Mouse (Mus musculus) limb, embryonic 13.5 days (tissue): ENCODE data around the gene Rgs9. TPM values are rescaled to one million over a fixed set of nuclear protein-coding genes. Genes with fewer than 3 reads are reported as not detected.

ENCODE experiments used
- ATAC-seq: fragments of 200-750 bp; cut with Nextera tagmentation; 2 replicates; pipeline ENCODE4 v1.8.0; 2017; ENCODE audit warnings: low read depth, moderate number of reproducible peaks, moderate TSS enrichment; ENCODE audit not compliant: low FRiP score
- H3K27ac ChIP-seq: fragments of 300-500 bp; sonication (generic); 2 replicates; pipeline ENCODE4 v1.5.1; 2015; ENCODE audit warnings: inconsistent platforms, mild to moderate bottlenecking, moderate library complexity
- H3K27me3 ChIP-seq: fragments of 300-500 bp; sonication (generic); 2 replicates; pipeline ENCODE4 v1.6.1; 2015; ENCODE audit warnings: mild to moderate bottlenecking, inconsistent platforms
- H3K36me3 ChIP-seq: fragments of 300-500 bp; sonication (generic); 2 replicates; pipeline ENCODE4 v1.6.1; 2015; ENCODE audit warnings: inconsistent platforms, mild to moderate bottlenecking, moderate library complexity
- H3K4me1 ChIP-seq: fragments of 300-500 bp; sonication (generic); 2 replicates; pipeline ENCODE4 v1.6.1; 2015; ENCODE audit warnings: inconsistent platforms
- H3K4me2 ChIP-seq: fragments of 300-500 bp; sonication (generic); replicated peaks from 2 replicates; pipeline ENCODE4 v1.6.1; 2015; ENCODE audit warnings: inconsistent platforms, mild to moderate bottlenecking, moderate library complexity
- H3K4me3 ChIP-seq: fragments of 300-500 bp; sonication (generic); 2 replicates; pipeline ENCODE4 v1.5.1; 2015; ENCODE audit warnings: moderate library complexity, mild to moderate bottlenecking, inconsistent platforms
- H3K9ac ChIP-seq: fragments of 300-500 bp; sonication (generic); 2 replicates; pipeline ENCODE4 v1.6.1; 2015; ENCODE audit warnings: mild to moderate bottlenecking, inconsistent platforms
- H3K9me3 ChIP-seq: fragments of 300-500 bp; sonication (generic); 2 replicates; pipeline ENCODE4 v1.6.1; 2016; ENCODE audit warnings: inconsistent platforms
- WGBS: fragments of 180-500 bp; shearing (Covaris S2); methylation state at CpG from one replicate; pipeline ENCODE4 v1.1.7; 2015; 5-methylcytosine and 5-hydroxymethylcytosine counted together
- polyA plus RNA-seq: library from polyadenylated mRNA; unstranded; fragments of >200 nt; fragmentation: Nextera tagmentation; extraction: Ambion mirVana; gene quantifications from 2 replicates; pipeline ENCODE4 v1.2.1, GENCODE M21; 2015

The Rgs9 gene
- polyA plus RNA-seq, 1 experiment from 2014 or later = 4.9 TPM

- H3K4me3 ChIP-seq = peak overlapping the region; percentile 36; the same call in 1 of the 2 replicates
- 0 out of 2 replicates have a peak, but pooled peaks have one; percentile 44 for ATAC-seq
- H3K9me3 ChIP-seq = no peaks in the 10 kb centered on the region
- WGBS = 35% methylated on average over 17 of the region's 17 CpGs
- H3K27ac ChIP-seq = no peak overlapping the region
- peaks cover 33% of the 10 kb centered on the region for H3K4me1 ChIP-seq
- H3K27me3 ChIP-seq = no peaks in the 10 kb centered on the region
- H3K36me3 ChIP-seq = no peaks in the 10 kb centered on the region
- peak overlapping the region; percentile 64 for H3K4me2 ChIP-seq
- no peak overlapping the region for H3K9ac ChIP-seq
These were observed 32.9 kb upstream of the Rgs9 start for GRCm38 (mm10) chr11:109330706-109331393.

DNA sequence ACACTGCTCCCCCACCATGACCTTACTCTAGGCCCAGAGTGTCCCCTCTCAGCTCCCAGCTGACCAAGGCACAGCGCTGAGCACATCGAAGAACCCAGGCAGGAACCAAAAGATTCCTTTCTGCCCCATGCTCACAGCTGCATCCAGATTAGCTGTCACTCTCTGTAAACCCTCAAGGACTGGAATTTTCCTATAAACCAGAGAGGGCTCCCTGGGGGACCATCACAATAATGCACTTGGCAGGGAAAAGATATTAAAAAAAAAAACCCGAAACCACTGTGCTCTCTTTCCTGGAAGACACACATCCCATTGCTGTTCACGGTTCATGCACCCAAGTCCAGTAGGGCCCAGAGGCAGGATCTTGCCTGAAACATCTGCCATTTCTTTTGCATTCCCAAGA, 31.4 kb upstream of the Rgs9 start:
- peaks cover 33% of the 10 kb centered on the region for H3K4me1 ChIP-seq
- no peak overlapping the region for H3K4me2 ChIP-seq
- no peaks in the 10 kb centered on the region for H3K27me3 ChIP-seq
- H3K36me3 ChIP-seq = no peaks in the 10 kb centered on the region
- no peak overlapping the region for H3K4me3 ChIP-seq
- no peak overlapping the region for H3K9ac ChIP-seq
- no peak overlapping the region for H3K27ac ChIP-seq
- WGBS = 32% methylated on average over 4 of the region's 4 CpGs
- ATAC-seq = no peak
- H3K9me3 ChIP-seq = no peaks in the 10 kb centered on the region

GRCm38 (mm10) chr11:109327952-109328351, 30.0 kb upstream of the Rgs9 start:
- Histone ChIP-seq H3K27me3 (no peaks in the 10 kb centered on the region), H3K27ac (no peak overlapping the region), H3K4me2 (no peak overlapping the region), H3K36me3 (no peaks in the 10 kb centered on the region), H3K9me3 (no peaks in the 10 kb centered on the region), H3K4me1 (peaks cover 33% of the 10 kb centered on the region), H3K9ac (no peak overlapping the region), H3K4me3 (no peak overlapping the region)
- no peak for ATAC-seq
- WGBS = 89% methylated on average over 10 of the region's 10 CpGs

GRCm38 (mm10) chr11:109327381-109327780, 29.5 kb upstream of the Rgs9 start:
- 24% methylated on average over 3 of the region's 3 CpGs for WGBS

GRCm38 (mm10) chr11:109326270-109326669, 28.3 kb upstream of the Rgs9 start:
- Histone ChIP-seq H3K4me1 (peaks cover 24% of the 10 kb centered on the region), H3K4me3 (no peak overlapping the region), H3K36me3 (no peaks in the 10 kb centered on the region), H3K27ac (no peak overlapping the region), H3K9ac (no peak overlapping the region), H3K4me2 (no peak overlapping the region), H3K27me3 (no peaks in the 10 kb centered on the region), H3K9me3 (no peaks in the 10 kb centered on the region)
- 58% methylated on average over 13 of the region's 13 CpGs for WGBS
- no peak for ATAC-seq

More at GRCm38 (mm10) chr11:109327381-109327780, 29.5 kb upstream of the Rgs9 start:
- no peak for ATAC-seq
- Histone ChIP-seq H3K27me3 (no peaks in the 10 kb centered on the region), H3K4me2 (no peak overlapping the region), H3K36me3 (no peaks in the 10 kb centered on the region), H3K27ac (no peak overlapping the region), H3K4me3 (no peak overlapping the region), H3K4me1 (peaks cover 30% of the 10 kb centered on the region), H3K9ac (no peak overlapping the region), H3K9me3 (no peaks in the 10 kb centered on the region)

DNA sequence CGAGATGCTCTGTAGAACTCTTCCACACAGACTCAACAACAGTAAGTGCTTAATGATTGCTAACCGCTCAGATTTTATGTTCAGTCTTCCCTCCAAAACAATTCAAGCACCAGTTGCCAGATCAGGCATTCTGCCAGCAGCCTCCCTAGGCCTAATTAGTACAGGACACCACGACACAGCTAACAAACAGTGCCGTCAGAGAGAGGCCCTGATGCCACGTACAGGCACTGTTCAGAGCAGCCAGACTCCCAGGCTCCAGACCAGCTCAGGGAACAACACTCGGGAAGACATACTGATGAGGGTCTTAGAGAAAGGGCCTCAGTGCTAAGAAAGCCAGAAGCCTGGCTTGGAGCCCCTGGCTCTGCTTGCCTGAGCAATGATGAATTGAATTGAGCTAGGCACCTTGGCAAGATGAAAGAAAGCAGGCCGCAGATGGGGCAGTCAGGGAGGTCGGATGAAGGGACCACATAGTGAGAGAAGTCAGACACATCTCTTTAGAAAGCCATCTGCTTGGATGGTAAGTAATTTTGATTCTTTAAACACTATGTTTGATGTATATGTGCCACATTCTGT, 22.5 kb upstream of the Rgs9 start:
- WGBS = 30% methylated on average over 8 of the region's 8 CpGs
- Histone ChIP-seq H3K27ac (no peak overlapping the region; the same call in 1 of the 2 replicates), H3K36me3 (no peaks in the 10 kb centered on the region), H3K4me1 (peaks cover 6% of the 10 kb centered on the region; the same call in 1 of the 2 replicates), H3K9ac (no peak overlapping the region), H3K27me3 (no peaks in the 10 kb centered on the region), H3K4me2 (no peak overlapping the region), H3K9me3 (no peaks in the 10 kb centered on the region), H3K4me3 (no peak overlapping the region)
- ATAC-seq = no peak

DNA sequence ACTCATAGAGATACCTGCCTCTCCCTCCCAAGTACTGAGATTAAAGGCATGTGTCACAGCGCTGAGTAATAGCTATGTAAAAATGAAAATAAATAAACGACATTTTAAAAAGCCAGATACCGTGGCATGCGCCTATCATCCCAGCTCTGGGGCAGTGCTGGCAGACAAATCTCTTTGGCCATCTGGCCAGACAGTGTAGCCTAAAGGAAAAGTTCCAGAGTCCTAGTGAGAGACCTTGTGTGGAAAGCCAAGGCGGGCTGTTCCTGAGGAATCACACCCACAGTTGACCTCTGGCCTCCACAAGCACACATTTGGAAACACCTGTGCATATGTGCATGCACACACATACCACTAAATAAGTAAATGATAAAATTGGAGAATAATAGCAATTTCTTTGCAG, 22.0 kb upstream of the Rgs9 start:
- no peaks in the 10 kb centered on the region for H3K27me3 ChIP-seq
- H3K4me1 ChIP-seq = peaks cover 6% of the 10 kb centered on the region; the same call in 1 of the 2 replicates
- H3K9me3 ChIP-seq = no peaks in the 10 kb centered on the region
- H3K4me3 ChIP-seq = no peak overlapping the region
- ATAC-seq = no peak
- H3K27ac ChIP-seq = no peak overlapping the region
- WGBS = 69% methylated on average over 5 of the region's 5 CpGs
- H3K36me3 ChIP-seq = no peaks in the 10 kb centered on the region
- H3K9ac ChIP-seq = no peak overlapping the region
- no peak overlapping the region for H3K4me2 ChIP-seq

- H3K4me3 ChIP-seq = no peak overlapping the region
- H3K4me1 ChIP-seq = peaks cover 6% of the 10 kb centered on the region; the same call in 1 of the 2 replicates
- WGBS = 85% methylated on average over 4 of the region's 4 CpGs
- no peak overlapping the region for H3K4me2 ChIP-seq
- ATAC-seq = no peak
- no peaks in the 10 kb centered on the region for H3K9me3 ChIP-seq
- H3K36me3 ChIP-seq = no peaks in the 10 kb centered on the region
- no peak overlapping the region for H3K9ac ChIP-seq
- no peaks in the 10 kb centered on the region for H3K27me3 ChIP-seq
- H3K27ac ChIP-seq = no peak overlapping the region
These were observed 21.5 kb upstream of the Rgs9 start for GRCm38 (mm10) chr11:109319471-109319870.

- 42% methylated on average over 4 of the region's 4 CpGs for WGBS
- Histone ChIP-seq H3K4me3 (no peak overlapping the region), H3K4me1 (peaks cover 6% of the 10 kb centered on the region; the same call in 1 of the 2 replicates), H3K27me3 (peaks cover 6% of the 10 kb centered on the region; the same call in 1 of the 2 replicates), H3K27ac (no peak overlapping the region), H3K36me3 (no peaks in the 10 kb centered on the region), H3K9ac (no peak overlapping the region), H3K4me2 (no peak overlapping the region), H3K9me3 (no peaks in the 10 kb centered on the region)
- ATAC-seq = no peak
These were observed 19.0 kb upstream of the Rgs9 start for GRCm38 (mm10) chr11:109316921-109317320.

- H3K36me3 ChIP-seq = no peaks in the 10 kb centered on the region
- H3K27ac ChIP-seq = peak overlapping the region; percentile 59
- H3K4me1 ChIP-seq = no peaks in the 10 kb centered on the region
- H3K4me2 ChIP-seq = peak overlapping the region; percentile 67
- 11% methylated on average over 20 of the region's 20 CpGs for WGBS
- peaks cover 6% of the 10 kb centered on the region; the same call in 1 of the 2 replicates for H3K27me3 ChIP-seq
- peak; percentile 92 for ATAC-seq
- no peaks in the 10 kb centered on the region for H3K9me3 ChIP-seq
- peak overlapping the region; percentile 62 for H3K4me3 ChIP-seq
- peak overlapping the region; percentile 82 for H3K9ac ChIP-seq
These were observed 14.1 kb upstream of the Rgs9 start for GRCm38 (mm10) chr11:109311885-109312605.

DNA sequence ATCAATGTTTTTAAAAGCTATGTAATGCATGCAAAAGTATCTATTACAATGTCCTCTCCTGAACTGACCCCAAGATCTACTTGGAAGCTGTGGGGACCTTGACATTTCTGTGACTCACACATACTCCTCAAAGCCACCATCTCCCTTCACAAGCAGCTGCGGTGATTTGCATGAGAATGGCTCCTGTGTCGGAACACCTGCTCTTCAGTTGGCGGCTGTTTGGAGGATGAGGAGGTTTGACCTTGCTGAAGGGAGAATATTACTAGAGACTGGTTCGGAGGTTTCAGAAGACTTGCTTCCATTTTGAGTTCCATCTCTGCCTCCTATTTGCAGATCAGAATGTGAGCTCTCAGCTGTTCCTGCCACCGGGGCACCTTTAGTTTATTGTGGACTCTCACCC, 7.8 kb upstream of the Rgs9 start:
- WGBS = 86% methylated on average over 5 of the region's 5 CpGs
- H3K36me3 ChIP-seq = no peaks in the 10 kb centered on the region
- no peak overlapping the region for H3K4me2 ChIP-seq
- H3K9ac ChIP-seq = no peak overlapping the region
- no peaks in the 10 kb centered on the region for H3K27me3 ChIP-seq
- H3K9me3 ChIP-seq = no peaks in the 10 kb centered on the region
- H3K27ac ChIP-seq = no peak overlapping the region
- ATAC-seq = no peak
- no peak overlapping the region for H3K4me3 ChIP-seq
- H3K4me1 ChIP-seq = no peaks in the 10 kb centered on the region

DNA sequence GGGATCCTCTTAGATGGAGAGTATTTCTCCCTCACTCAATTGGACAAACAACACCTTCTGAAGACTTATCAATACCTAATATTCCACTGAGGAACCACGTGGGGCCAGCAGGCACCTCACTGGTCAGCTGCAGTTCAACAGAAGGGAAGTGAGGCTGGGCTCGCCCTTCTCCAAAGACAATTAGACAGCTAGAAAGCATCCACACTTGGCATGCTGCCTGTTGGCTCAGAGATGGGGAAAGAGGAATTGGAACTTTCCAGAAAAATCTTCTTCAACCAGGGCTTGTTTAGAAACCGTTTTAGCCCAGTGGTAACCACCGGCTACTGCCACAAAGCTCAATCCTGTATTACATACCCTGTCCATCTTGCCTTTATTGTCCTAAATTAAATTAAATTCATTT, 4.4 kb upstream of the Rgs9 start:
- Histone ChIP-seq H3K9me3 (no peaks in the 10 kb centered on the region), H3K4me3 (no peak overlapping the region), H3K27ac (no peak overlapping the region), H3K4me1 (peaks cover 5% of the 10 kb centered on the region), H3K27me3 (no peaks in the 10 kb centered on the region), H3K4me2 (no peak overlapping the region), H3K36me3 (no peaks in the 10 kb centered on the region), H3K9ac (no peak overlapping the region)
- no peak for ATAC-seq
- WGBS = 77% methylated on average over 4 of the region's 4 CpGs
